Mouse (Mus musculus): ENCODE results near the gene Fam160a1.

The Fam160a1 gene

GRCm38 (mm10) chr3:85746116-85746515, 71.0 kb downstream of the Fam160a1 start:
- no peaks in the 10 kb centered on the region for H3K27me3 ChIP-seq (ENCODE audit: control insufficient read depth, insufficient read depth, low read length, poor library complexity, severe bottlenecking)
- H3K36me3 ChIP-seq (ENCODE audit: control insufficient read depth, insufficient read depth, low read length, poor library complexity, severe bottlenecking): no peaks in the 10 kb centered on the region
- no peak for DNase-seq (ENCODE audit: low read depth, low spot score)

- no peak for DNase-seq (ENCODE audit: low read depth, low spot score)
- Histone ChIP-seq H3K36me3 (ENCODE audit: control insufficient read depth, insufficient read depth, low read length, poor library complexity, severe bottlenecking) (no peaks in the 10 kb centered on the region), H3K27me3 (ENCODE audit: control insufficient read depth, insufficient read depth, low read length, poor library complexity, severe bottlenecking) (no peaks in the 10 kb centered on the region)
Observed at GRCm38 (mm10) chr3:85741767-85742166, 75.3 kb downstream of the Fam160a1 start.

GRCm38 (mm10) chr3:85738591-85738990, 78.5 kb downstream of the Fam160a1 start:
- Histone ChIP-seq H3K27me3 (ENCODE audit: control insufficient read depth, insufficient read depth, low read length, poor library complexity, severe bottlenecking) (no peaks in the 10 kb centered on the region), H3K36me3 (ENCODE audit: control insufficient read depth, insufficient read depth, low read length, poor library complexity, severe bottlenecking) (no peaks in the 10 kb centered on the region)
- no peak for DNase-seq (ENCODE audit: low read depth, low spot score)

GRCm38 (mm10) chr3:85733939-85734729, 83.0 kb downstream of the Fam160a1 start:
- no peaks in the 10 kb centered on the region for H3K36me3 ChIP-seq (ENCODE audit: control insufficient read depth, insufficient read depth, low read length, poor library complexity, severe bottlenecking)
- no peak for DNase-seq (ENCODE audit: low read depth, low spot score)
- no peaks in the 10 kb centered on the region for H3K27me3 ChIP-seq (ENCODE audit: control insufficient read depth, insufficient read depth, low read length, poor library complexity, severe bottlenecking)

GRCm38 (mm10) chr3:85727171-85727570, 89.9 kb downstream of the Fam160a1 start:
- no peak for DNase-seq (ENCODE audit: low read depth, low spot score)
- no peaks in the 10 kb centered on the region for H3K36me3 ChIP-seq (ENCODE audit: control insufficient read depth, insufficient read depth, low read length, poor library complexity, severe bottlenecking)
- no peaks in the 10 kb centered on the region for H3K27me3 ChIP-seq (ENCODE audit: control insufficient read depth, insufficient read depth, low read length, poor library complexity, severe bottlenecking)

GRCm38 (mm10) chr3:85725971-85726370, 91.1 kb downstream of the Fam160a1 start:
- DNase-seq (ENCODE audit: low read depth, low spot score): no peak
- H3K27me3 ChIP-seq (ENCODE audit: control insufficient read depth, insufficient read depth, low read length, poor library complexity, severe bottlenecking): no peaks in the 10 kb centered on the region
- H3K36me3 ChIP-seq (ENCODE audit: control insufficient read depth, insufficient read depth, low read length, poor library complexity, severe bottlenecking): no peaks in the 10 kb centered on the region

GRCm38 (mm10) chr3:85725110-85725509, 92.0 kb downstream of the Fam160a1 start:
- Histone ChIP-seq H3K27me3 (ENCODE audit: control insufficient read depth, insufficient read depth, low read length, poor library complexity, severe bottlenecking) (no peaks in the 10 kb centered on the region), H3K36me3 (ENCODE audit: control insufficient read depth, insufficient read depth, low read length, poor library complexity, severe bottlenecking) (no peaks in the 10 kb centered on the region)
- no peak for DNase-seq (ENCODE audit: low read depth, low spot score)

- no peaks in the 10 kb centered on the region for H3K36me3 ChIP-seq (ENCODE audit: control insufficient read depth, insufficient read depth, low read length, poor library complexity, severe bottlenecking)
- DNase-seq (ENCODE audit: low read depth, low spot score): no peak
- H3K27me3 ChIP-seq (ENCODE audit: control insufficient read depth, insufficient read depth, low read length, poor library complexity, severe bottlenecking): no peaks in the 10 kb centered on the region
Observed at GRCm38 (mm10) chr3:85722581-85722980, 94.5 kb downstream of the Fam160a1 start.

- no peak for DNase-seq (ENCODE audit: low read depth, low spot score)
- no peaks in the 10 kb centered on the region for H3K36me3 ChIP-seq (ENCODE audit: control insufficient read depth, insufficient read depth, low read length, poor library complexity, severe bottlenecking)
- H3K27me3 ChIP-seq (ENCODE audit: control insufficient read depth, insufficient read depth, low read length, poor library complexity, severe bottlenecking): no peaks in the 10 kb centered on the region
Observed at GRCm38 (mm10) chr3:85715764-85716297, 101.3 kb downstream of the Fam160a1 start.

GRCm38 (mm10) chr3:85713936-85714709, 103.0 kb downstream of the Fam160a1 start:
- Histone ChIP-seq H3K27me3 (ENCODE audit: control insufficient read depth, insufficient read depth, low read length, poor library complexity, severe bottlenecking) (no peaks in the 10 kb centered on the region), H3K36me3 (ENCODE audit: control insufficient read depth, insufficient read depth, low read length, poor library complexity, severe bottlenecking) (no peaks in the 10 kb centered on the region)
- DNase-seq (ENCODE audit: low read depth, low spot score): peak; percentile 29

- DNase-seq (ENCODE audit: low read depth, low spot score): no peak
- Histone ChIP-seq H3K27me3 (ENCODE audit: control insufficient read depth, insufficient read depth, low read length, poor library complexity, severe bottlenecking) (no peaks in the 10 kb centered on the region), H3K36me3 (ENCODE audit: control insufficient read depth, insufficient read depth, low read length, poor library complexity, severe bottlenecking) (no peaks in the 10 kb centered on the region)
Observed at GRCm38 (mm10) chr3:85710695-85711094, 106.4 kb downstream of the Fam160a1 start.

- Histone ChIP-seq H3K36me3 (ENCODE audit: control insufficient read depth, insufficient read depth, low read length, poor library complexity, severe bottlenecking) (no peaks in the 10 kb centered on the region), H3K27me3 (ENCODE audit: control insufficient read depth, insufficient read depth, low read length, poor library complexity, severe bottlenecking) (no peaks in the 10 kb centered on the region)
- DNase-seq (ENCODE audit: low read depth, low spot score): peak; percentile 56
Observed at GRCm38 (mm10) chr3:85707421-85707820, 109.7 kb downstream of the Fam160a1 start.

- no peaks in the 10 kb centered on the region for H3K36me3 ChIP-seq (ENCODE audit: control insufficient read depth, insufficient read depth, low read length, poor library complexity, severe bottlenecking)
- no peaks in the 10 kb centered on the region for H3K27me3 ChIP-seq (ENCODE audit: control insufficient read depth, insufficient read depth, low read length, poor library complexity, severe bottlenecking)
- DNase-seq (ENCODE audit: low read depth, low spot score): no peak
Observed at GRCm38 (mm10) chr3:85703141-85703882, 113.8 kb downstream of the Fam160a1 start.

- no peaks in the 10 kb centered on the region for H3K27me3 ChIP-seq (ENCODE audit: control insufficient read depth, insufficient read depth, low read length, poor library complexity, severe bottlenecking)
- no peak for DNase-seq (ENCODE audit: low read depth, low spot score)
- H3K36me3 ChIP-seq (ENCODE audit: control insufficient read depth, insufficient read depth, low read length, poor library complexity, severe bottlenecking): no peaks in the 10 kb centered on the region
Observed at GRCm38 (mm10) chr3:85698496-85698895, 118.6 kb downstream of the Fam160a1 start.
